Mouse (Mus musculus) heart, adult 2 months (tissue): Measurements from ENCODE around the gene Lmntd1.

ENCODE experiments used
- CTCF ChIP-seq: fragments of 200-600 bp; IDR thresholded peaks from 2 replicates; pipeline ENCODE4 v1.8.1; 2022; ENCODE audit warnings: antibody characterized with exemption, mild to moderate bottlenecking, moderate library complexity
- EP300 ChIP-seq: fragments of 200-500 bp; IDR thresholded peaks from 2 replicates; pipeline ENCODE4 v1.6.1; 2011; ENCODE audit warnings: low read depth, low read length, control low read depth; ENCODE audit not compliant: insufficient read depth

DNA sequence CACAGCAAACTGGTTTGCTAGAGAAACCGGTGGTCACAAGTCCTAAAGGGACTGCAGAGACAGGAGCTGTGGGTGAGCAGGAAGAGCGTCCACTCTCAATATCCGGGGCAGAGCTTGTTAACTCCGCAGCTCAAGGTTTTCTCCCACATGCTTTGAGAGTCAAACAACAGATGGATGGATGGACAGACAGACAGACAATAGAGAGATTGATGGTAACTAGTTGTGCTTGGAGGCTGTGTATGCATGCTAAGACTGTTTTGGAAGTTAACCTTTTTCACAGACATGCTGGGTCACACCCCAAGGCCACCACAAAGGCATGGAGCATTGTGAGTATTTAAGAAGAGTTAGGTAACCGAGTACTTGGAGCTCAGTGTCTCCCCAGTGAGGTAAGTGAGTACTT, 5.4 kb downstream of the Lmntd1 start:
- TF ChIP-seq EP300 (no peak), CTCF (no peak)
